Mouse (Mus musculus) stomach, postnatal 0 days (tissue): ENCODE measurements around the gene Dlg3.

Experiments used
- CTCF ChIP-seq: IDR thresholded peaks from 2 replicates; pipeline ENCODE4 v1.5.1; 2016; ENCODE audit warnings: antibody characterized with exemption, low read depth, mild to moderate bottlenecking, moderate library complexity
- EP300 ChIP-seq: optimal IDR thresholded peaks from 2 replicates; pipeline ENCODE3; 2016; ENCODE audit warnings: antibody characterized with exemption

DNA sequence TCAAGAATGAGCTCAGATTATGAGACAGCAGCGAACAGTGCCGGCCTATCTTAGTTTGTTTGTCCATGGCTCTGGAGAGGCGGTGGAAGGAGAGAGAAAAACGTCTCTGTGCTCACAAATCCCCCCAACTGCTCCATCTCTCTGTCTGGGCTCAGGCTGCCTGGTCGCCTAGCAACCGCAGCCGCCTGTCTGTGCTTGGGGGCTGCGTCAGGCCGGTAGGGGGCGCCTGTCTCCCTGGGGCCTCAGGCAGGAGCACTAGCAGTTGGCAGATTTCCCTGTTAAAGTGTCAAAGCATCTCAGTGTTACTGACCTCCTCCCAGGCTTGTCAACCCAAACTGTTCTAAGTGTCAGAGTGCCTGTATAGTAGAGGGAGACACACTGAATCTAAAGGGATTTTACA, 25.6 kb upstream of the Dlg3 start:
- TF ChIP-seq CTCF (peak; percentile 68), EP300 (no peak)
